Mouse (Mus musculus) thymus, adult 2 months (tissue): ENCODE measurements at regions not wholly inside any gene's neighbourhood (a gene's known extent, or its start where the extent isn't known, plus 50 kb on each side); places are given as distances from the start of the nearest gene placed in this dataset.

Source experiments
- DNase-seq: peaks from one replicate; pipeline ENCODE4 v3.0.0; 2021
- H3K27ac ChIP-seq: fragments of 200-500 bp; 2 replicates; pipeline ENCODE4 v1.5.1; 2012; ENCODE audit warnings: low read length, control low read depth; ENCODE audit not compliant: control insufficient read depth, insufficient read depth
- H3K27me3 ChIP-seq: fragments of 200-500 bp; 2 replicates; pipeline ENCODE4 v1.6.1; 2012; ENCODE audit warnings: mild to moderate bottlenecking, low read length, moderate library complexity, mixed read lengths; ENCODE audit not compliant: control insufficient read depth, insufficient read depth
- H3K36me3 ChIP-seq: fragments of 200-500 bp; 2 replicates; pipeline ENCODE4 v1.6.1; 2012; ENCODE audit warnings: mild to moderate bottlenecking, low read length, moderate library complexity; ENCODE audit not compliant: control insufficient read depth, insufficient read depth
- H3K4me1 ChIP-seq: fragments of 200-500 bp; replicated peaks from 2 replicates; pipeline ENCODE4 v1.6.1; 2012; ENCODE audit warnings: low read length; ENCODE audit not compliant: control insufficient read depth, insufficient read depth
- H3K4me3 ChIP-seq: fragments of 200-500 bp; 2 replicates; pipeline ENCODE4 v1.5.1; 2012; ENCODE audit warnings: mild to moderate bottlenecking, low read length, control low read depth, moderate library complexity; ENCODE audit not compliant: control insufficient read depth, insufficient read depth
- CTCF ChIP-seq: fragments of 200-500 bp; IDR thresholded peaks from 2 replicates; pipeline ENCODE4 v1.5.1; 2012; ENCODE audit warnings: mild to moderate bottlenecking, control low read depth, low read length, moderate library complexity, borderline replicate concordance; ENCODE audit not compliant: control insufficient read depth, poor library complexity, insufficient read depth; ENCODE audit errors: extremely low read depth
- POLR2A ChIP-seq: fragments of 200-500 bp; IDR thresholded peaks from 2 replicates; pipeline ENCODE4 v1.6.1; 2012; ENCODE audit warnings: mild to moderate bottlenecking, low read length, control low read depth, moderate library complexity; ENCODE audit not compliant: control insufficient read depth, poor library complexity, insufficient read depth; ENCODE audit errors: extremely low read depth
- WGBS: fragments of 180-500 bp; shearing (Covaris S2); methylation state at CpG from one replicate; pipeline ENCODE4 v1.1.7; 2018; 5-methylcytosine and 5-hydroxymethylcytosine counted together

DNA sequence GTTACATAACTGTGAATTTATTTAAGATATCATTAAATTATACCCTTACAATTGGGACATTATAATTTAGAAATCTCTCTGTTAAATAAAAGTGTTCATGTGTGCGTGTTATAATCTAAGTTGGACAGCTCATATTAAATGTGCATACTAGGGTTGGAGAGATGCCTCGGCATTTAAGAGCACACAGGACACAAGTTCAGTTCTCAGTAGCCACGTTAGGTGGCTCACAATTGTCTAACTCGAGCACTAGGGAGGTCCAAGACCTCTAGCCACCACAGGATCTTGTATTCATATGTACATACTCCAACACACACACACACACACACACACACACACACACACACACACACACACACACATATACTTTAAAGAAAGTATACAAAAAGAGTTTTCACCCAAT is 56.0 kb downstream of the Foxf2 start:
- Histone ChIP-seq H3K36me3 (no peaks in the 10 kb centered on the region), H3K27ac (no peak overlapping the region), H3K4me1 (no peaks in the 10 kb centered on the region), H3K4me3 (no peak overlapping the region), H3K27me3 (no peaks in the 10 kb centered on the region)
- 85% methylated on average over 4 of the region's 4 CpGs for WGBS
- no peak for DNase-seq
- TF ChIP-seq CTCF (no peak), POLR2A (no peak)

DNA sequence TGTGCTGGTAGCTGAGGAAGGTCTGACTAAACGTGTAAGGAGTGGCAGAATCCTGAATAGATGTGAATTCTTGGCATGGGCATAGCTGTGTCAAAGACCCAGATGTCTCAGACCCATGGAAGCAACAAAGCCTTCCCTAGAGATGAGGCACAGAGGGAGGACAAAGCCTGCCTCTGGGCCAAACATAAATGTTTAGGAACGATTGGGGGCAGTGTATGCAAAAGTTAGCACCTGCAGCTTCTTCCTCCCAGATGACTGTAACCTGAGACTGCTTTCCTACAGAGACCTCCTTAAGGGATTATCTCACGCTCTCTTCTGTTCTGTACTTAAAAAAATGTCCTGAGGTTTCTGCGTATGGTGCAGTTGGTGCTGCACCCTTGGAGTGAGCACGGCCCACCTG is 57.7 kb downstream of the Foxf2 start:
- Histone ChIP-seq H3K4me1 (no peaks in the 10 kb centered on the region), H3K27ac (no peak overlapping the region), H3K4me3 (no peak overlapping the region), H3K27me3 (no peaks in the 10 kb centered on the region), H3K36me3 (no peaks in the 10 kb centered on the region)
- 67% methylated on average over 5 of the region's 5 CpGs for WGBS
- DNase-seq = no peak
- TF ChIP-seq CTCF (no peak), POLR2A (no peak)

DNA sequence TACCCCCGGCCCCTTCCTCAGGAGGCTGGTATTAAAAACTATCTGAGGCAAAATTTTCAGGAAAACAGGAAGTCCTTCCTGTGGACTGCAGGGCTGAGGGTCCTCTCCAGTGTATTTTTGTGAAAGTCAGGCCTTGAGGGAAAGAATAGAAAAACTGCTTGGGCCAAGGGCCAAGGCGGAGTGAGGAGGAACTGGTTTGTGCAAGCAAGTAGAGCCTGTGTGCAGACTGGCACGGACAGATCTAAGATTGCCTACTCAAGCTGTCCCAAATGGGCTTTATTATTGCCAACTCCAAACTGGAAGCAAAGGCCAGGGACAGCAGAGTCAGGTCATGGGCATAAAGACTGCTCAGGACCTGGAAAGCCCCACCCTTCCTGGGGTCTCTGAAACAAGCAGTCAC is 62.9 kb downstream of the Foxf2 start:
- TF ChIP-seq CTCF (no peak), POLR2A (no peak)
- Histone ChIP-seq H3K27ac (no peak overlapping the region), H3K27me3 (no peaks in the 10 kb centered on the region), H3K4me3 (no peak overlapping the region), H3K36me3 (no peaks in the 10 kb centered on the region), H3K4me1 (no peaks in the 10 kb centered on the region)
- 96% methylated on average over 3 of the region's 3 CpGs for WGBS
- no peak for DNase-seq

DNA sequence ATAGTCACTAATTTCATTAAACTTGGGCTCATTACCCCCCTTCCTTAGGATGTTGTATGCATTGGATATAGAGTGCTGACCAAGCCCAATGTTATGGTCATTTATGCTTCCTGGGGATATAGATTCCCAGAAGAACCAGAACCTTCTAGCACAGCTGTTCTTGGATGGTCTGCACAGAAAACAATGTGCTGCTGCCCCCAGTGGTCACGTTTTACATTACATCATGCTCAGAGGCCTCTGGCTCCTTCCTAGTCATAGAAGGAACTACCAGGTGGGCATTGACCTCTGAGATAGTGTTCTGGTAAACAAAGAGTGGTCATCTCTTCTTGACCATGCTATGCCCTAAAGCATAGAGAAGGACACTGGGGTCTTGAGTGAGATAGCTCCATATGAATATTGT is 63.7 kb downstream of the Foxf2 start:
- 11% methylated on average over 1 of the region's 1 CpGs for WGBS
- TF ChIP-seq CTCF (no peak), POLR2A (no peak)
- no peaks in the 10 kb centered on the region for H3K4me1 ChIP-seq
- H3K4me3 ChIP-seq = no peak overlapping the region
- DNase-seq = peak; percentile 33
- H3K27me3 ChIP-seq = no peaks in the 10 kb centered on the region
- H3K27ac ChIP-seq = no peak overlapping the region
- H3K36me3 ChIP-seq = no peaks in the 10 kb centered on the region

DNA sequence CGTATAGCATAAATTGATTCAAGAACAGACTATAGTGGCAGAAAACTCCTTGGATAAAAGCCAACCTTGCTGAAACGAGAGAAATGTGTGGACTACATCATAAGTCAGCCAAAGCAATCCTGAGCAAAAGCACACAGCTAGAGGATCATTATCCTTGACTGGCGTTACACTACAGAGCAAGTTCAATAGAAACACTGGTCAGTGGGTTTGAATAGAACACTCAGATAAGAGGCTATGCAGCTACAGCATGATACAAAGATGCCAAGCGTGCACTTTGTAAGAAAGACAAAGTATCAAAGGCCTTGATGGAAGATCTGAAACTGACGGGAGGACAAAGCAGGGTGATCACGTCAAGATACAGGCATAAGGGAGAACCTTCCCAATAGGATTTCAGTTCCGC is 70.1 kb downstream of the Foxf2 start:
- TF ChIP-seq POLR2A (no peak), CTCF (no peak)
- Histone ChIP-seq H3K36me3 (no peaks in the 10 kb centered on the region), H3K4me1 (no peaks in the 10 kb centered on the region), H3K27ac (no peak overlapping the region), H3K27me3 (no peaks in the 10 kb centered on the region), H3K4me3 (no peak overlapping the region)
- DNase-seq = no peak
- 58% methylated on average over 7 of the region's 7 CpGs for WGBS

DNA sequence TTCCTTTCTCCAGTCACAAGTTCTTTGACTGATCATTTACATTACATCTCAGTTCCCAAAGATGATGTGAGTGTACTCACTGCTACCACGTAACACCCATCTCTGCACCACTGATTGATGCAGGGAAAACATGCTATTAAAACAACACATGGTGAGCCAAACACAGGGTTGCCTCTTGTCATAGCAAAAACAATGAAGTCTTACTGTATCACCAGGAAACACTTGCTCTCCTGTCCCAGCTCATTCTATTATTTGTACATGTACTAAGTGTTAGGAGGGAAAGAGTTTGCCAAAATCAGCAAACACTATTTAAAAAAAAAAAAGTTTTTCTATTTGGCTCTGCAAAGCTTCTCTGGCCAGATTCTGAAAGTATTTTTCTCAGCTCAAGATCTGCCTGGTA is 78.6 kb downstream of the Foxf2 start:
- DNase-seq = no peak
- Histone ChIP-seq H3K27me3 (no peaks in the 10 kb centered on the region), H3K4me3 (no peak overlapping the region), H3K27ac (no peak overlapping the region), H3K4me1 (no peaks in the 10 kb centered on the region), H3K36me3 (no peaks in the 10 kb centered on the region)
- WGBS = 81% methylated on average over 1 of the region's 1 CpGs
- TF ChIP-seq CTCF (no peak), POLR2A (no peak)

DNA sequence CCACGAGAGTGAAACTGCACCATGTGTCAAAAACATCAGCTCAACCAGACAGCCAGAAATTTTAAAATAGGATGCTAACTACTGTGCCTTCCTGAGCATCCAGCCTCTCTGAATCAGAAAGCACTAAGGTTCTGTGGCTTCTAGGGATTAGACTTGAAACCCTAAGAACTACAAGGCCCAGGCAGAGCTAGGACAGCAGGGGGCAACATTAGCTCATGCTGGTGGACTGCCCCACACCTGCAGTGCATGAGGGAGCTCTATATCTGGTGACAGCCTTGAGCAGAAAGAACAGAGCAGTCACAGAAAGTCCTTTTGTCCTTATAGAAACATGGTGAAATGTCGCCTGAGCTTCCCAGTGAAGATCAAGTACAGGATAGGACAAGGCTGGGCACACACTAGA is 79.8 kb downstream of the Foxf2 start:
- Histone ChIP-seq H3K27ac (no peak overlapping the region), H3K4me1 (no peaks in the 10 kb centered on the region), H3K4me3 (no peak overlapping the region), H3K27me3 (no peaks in the 10 kb centered on the region), H3K36me3 (no peaks in the 10 kb centered on the region)
- no peak for DNase-seq
- TF ChIP-seq CTCF (no peak), POLR2A (no peak)
- WGBS = 75% methylated on average over 2 of the region's 2 CpGs
